Mouse (Mus musculus) lung, postnatal 10 days (tissue): ENCODE measurements around the gene Zfp689.
A peak's percentile ranks its signal among the peaks of the same experiment; 100 is the strongest.

ENCODE experiments used
- DNase-seq: peaks from one replicate; pipeline ENCODE4 v3.0.0; 2021

The Zfp689 gene

DNA sequence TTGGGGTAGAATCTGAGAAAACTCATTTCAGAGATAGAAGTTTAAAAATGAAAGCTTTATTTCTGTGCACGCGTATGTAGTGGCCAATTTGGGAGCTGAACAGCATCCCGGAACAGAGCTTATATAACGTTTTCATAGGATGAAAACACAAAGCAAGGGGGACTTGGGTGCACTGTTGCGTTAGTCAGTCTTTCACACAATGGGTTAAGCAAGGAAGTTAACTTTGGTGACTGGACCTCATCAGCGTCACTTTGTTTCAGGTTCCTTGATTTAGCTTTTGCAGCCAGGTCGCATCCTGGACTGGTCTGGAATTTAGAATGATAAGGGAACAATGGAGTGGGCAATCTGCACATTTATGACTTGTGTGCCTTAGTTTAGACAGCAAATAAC is 55.0 kb downstream of the Zfp689 start:
- DNase-seq = no peak

DNA sequence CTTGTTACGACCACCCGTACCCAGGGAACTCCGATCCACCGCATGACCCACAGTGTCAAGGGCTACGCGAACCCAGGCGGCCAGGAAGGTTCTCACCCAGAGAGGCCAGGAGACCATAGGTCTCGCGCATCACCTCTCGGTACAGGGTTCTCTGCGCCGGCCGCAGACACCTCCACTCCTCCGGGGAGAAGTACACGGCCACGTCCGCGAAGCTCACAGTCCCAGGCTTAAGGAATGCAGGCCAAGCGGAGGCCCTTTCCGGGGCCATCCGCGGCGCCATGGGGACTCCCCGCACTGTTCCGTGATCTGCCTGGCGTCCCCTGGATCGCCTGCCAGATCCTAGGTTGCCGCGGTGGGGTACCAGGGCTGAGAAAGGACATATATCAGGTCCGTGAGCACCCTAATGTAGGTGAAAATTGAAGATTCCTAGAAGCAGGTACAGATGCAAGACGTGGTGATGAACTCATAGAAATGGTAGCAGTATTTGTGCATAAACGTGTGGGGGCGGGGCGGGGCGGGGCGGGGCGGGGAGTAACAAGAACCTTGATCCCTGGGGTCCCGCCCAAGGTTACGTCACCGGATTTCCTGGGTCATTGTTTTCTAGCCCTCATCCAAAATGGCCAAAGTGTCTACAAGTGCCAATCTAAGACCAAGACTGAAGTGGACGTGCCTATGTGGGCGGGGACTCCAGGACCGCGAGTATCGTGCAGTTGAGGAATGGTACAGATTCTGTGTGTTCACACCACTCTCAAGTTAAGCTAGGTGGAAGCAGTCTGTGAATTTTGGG is 55.6 kb downstream of the Zfp689 start, which contains the start of gene E430018J23Rik:
TSS of gene E430018J23Rik (minus strand) at position 473 of the 787 bp plus-strand sequence.
- peak; percentile 99 for DNase-seq

- no peak for DNase-seq
Measured at GRCm38 (mm10) chr7:127392251-127392824, 56.6 kb downstream of the Zfp689 start.
